Mouse (Mus musculus): Measurements from ENCODE around the gene Inafm1.
A peak's percentile ranks its signal among the peaks of the same experiment; 100 is the strongest.
"Not testable (repeated sequence)": the region's sequence is repeated elsewhere in the genome, so short reads cannot be mapped to it uniquely, and the experiment has no call there.

The Inafm1 gene

DNA sequence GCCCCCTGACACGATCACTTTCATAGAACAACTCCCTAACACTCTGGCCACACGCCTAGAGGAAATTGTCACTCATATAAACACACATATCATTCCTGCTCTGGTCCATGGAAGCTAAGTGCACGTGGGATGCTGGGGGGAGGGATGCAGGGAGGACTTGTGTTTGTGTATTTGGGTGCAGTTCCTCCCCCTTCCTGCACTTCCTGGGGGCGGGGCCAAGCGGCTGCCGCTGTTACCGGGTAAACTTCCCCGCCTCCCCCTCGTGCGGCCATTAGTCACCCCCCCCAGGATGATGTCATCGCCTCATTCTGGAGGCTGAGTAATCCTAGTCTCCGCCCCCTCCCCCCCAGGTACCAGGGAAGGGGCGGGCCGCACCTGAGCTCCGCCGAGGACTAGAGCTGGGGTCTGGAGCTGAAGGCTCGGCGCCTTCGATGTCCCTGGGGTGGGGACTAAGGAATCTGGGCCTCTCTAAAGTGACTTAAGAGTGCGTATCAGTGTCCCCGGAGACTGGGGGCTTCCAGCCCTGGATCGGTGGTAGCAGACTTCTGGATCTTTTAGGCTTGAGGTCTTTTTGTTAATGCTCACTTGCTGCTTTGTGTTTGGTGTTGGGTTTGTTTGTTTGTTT, 23.5 kb upstream of the Inafm1 start:
- peak; percentile 92 for DNase-seq

DNA sequence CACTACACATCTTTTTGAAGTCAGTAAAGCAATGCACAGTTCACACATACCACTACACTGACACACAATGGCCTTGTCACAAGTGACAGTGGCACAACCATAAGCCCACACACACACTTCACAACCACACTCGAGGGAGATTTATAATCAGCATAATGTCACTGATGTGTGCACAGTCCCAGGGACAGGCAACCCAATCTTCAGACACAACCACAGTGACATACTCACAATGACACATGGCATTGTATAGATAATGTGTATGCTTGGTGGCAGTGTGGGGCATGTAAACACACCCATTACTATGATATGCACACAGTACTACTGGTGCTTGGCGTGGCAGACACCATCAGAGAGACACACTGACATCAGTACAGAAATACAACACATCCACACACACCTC, 22.7 kb upstream of the Inafm1 start:
- no peak for DNase-seq

DNA sequence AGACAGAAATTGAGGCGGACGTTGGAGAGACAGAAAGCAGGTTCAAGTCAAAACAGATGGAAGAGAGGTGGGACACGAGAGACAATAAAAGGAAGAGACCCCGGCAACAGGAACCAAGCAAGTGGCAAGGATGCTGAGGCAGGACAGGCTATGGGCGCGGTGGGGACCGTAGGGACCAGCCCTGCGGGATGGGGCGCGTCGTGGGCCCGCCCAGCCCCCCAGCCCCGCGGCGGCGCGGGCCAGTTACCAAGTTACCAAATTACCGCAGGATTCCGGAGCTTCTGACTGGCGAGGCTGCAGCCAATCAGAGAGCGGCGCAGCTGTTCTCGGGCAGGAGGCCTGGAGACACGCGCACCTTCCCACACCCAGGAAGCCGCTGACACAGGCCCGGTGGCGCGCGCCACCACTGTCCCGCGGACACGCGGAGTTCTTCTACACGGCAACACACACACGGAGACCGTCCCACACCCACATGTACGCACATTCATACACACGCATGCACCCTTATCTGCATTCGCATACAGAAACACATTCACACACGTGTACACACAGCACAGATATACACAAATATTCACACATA, 22.0 kb upstream of the Inafm1 start:
- peak; percentile 88 for DNase-seq

DNA sequence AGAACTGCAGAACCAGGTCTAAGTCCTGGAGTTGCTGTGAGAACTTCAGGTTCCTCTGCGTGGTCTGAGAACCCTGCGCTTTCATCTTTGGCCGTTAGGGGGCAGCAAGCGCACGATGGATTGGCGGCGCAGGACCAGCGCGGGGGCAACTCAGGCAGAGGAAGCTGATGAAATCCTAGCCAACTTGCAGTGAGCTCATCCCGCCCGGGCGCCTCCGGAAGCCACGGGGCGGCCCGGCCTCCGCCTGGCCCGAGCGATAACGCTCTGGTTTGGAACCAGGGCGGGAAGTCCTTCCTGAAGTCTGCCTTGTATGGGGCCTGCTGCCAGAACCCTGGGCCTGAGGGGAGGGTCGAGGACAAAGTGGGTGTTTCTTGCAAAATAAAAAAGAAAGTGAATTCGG, 21.4 kb upstream of the Inafm1 start:
- peak; percentile 95 for DNase-seq

DNA sequence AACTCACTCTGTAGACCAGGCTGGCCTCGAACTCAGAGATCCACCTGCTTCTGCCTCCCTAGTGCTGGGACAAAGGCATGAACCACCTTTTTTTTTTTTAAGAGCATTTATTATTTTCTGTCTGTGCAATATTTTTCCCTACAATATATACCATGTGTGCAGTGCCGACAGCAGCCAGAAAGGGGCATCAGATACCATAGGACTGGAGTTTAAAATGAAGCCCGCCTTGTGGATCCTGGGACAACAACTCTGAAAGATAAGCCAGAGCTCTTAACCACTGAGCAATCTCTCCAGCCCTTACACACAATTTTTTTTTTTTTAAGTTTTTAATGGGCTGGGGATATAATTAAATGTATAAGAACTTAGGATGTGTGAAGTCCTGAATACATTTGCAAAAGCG, 20.9 kb upstream of the Inafm1 start:
- DNase-seq = peak; percentile 56

DNA sequence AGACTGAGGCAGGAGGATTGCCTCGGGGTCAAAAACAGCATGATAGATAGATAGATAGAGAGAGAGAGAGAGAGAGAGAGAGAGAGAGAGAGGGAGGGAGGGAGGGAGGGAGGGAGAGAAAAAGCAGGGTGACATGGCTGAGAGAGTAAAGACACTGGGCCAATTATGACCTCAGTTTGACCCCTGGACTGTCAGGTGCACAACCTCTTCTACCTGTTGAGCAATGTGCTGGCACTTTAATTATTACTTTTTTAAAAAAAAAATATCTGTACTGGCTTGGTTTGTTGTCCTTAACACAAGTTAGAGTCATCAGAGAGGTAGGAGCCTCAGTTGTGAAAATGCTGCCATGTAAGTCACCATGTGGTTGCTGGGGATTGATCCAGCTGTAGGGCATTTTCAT, 14.4 kb upstream of the Inafm1 start:
- DNase-seq = no peak

DNA sequence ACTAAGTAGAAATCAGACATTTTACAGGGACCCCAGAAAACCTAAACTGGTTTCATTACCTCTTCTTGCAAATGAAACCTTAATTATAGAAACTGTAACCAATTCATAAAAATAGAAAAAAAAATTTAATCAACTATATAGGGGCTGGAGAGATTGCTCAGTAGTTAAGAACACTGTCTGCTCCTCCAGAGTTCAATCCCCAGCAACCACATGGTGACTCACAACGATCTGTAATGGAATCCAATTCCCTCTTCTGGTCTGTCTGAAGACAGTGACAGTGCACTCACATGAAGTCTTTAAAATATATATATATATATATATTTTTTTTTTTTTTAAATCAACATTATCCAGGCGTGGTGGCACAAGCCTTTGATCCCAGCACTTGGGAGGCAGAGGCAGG, 13.6 kb upstream of the Inafm1 start:
- DNase-seq = no peak

DNA sequence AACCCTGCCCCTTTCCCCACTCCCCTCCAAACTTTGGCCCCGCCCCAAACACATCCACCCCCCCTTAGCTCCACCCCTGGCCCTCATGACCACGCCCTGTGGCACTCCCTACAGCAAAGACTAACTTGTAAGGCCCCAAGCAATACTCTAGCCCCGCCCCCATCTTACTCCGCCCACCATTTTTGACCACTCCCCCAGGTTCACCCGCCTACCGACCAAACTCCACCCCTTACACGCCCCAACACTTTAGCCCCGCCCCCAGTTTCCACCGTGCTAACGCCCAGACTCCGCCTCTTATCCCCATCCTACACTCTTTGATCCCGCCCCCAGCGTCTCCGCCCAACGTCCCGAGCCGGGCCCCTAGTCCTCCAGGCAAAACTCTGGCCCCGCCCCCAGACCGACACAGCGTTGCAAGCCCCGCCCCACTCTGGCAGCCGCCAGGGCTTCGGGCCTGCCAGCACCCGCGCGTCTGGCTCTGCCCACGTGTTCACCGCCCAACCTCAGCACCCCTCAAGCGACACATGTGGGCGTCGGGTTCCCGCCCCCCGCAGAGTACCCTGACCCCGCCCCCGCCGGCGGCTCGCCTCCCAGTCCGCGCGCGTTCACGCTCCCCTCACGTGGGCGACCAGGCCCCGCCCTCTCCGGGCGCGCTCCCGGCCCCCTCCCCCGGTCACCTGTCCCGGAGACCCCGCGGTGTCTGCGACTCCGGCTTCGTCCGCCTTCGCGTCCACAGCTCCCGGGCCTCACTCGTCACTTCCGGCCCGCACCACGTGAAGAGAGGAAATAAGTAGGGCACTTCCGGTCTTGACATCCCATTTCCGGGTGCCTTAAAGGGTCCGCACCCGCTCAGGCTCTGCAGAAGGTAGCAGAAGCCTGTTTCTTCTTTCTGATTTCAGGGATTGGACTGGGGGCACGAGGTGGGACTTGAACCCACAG, 12.9 kb upstream of the Inafm1 start, which contains the start of gene Ccdc9:
Gene Ccdc9 (minus strand): TSS at position 770 of the 936 bp plus-strand sequence.
- peak; percentile 100 for DNase-seq

DNA sequence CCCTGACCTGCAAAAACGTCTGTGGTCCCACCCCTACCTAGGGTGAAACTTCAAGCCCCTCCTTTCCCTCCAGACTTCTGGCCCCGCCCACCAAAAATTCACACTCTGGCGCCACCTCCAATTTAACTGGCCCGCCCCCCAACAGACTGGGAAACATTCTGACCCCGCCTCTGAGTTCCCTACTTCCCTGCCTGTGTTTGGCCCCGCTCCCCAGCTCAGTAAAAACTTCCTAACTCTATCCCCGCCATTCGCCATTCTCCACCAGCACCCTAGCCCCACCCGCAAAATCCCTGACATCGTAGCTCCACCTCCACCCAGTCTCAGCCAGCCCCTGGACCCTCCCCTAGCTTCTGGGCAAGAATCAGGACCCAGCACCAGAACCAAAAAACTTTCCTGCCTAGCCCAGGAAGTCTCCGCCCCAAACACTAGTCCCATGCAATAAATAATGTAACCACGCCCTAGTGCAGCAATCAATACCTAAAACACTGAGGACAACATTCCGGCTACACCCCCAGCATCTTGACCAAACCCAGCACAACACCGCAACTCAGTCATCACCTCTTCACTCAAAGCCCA, 12.1 kb upstream of the Inafm1 start:
- peak; percentile 88 for DNase-seq

DNA sequence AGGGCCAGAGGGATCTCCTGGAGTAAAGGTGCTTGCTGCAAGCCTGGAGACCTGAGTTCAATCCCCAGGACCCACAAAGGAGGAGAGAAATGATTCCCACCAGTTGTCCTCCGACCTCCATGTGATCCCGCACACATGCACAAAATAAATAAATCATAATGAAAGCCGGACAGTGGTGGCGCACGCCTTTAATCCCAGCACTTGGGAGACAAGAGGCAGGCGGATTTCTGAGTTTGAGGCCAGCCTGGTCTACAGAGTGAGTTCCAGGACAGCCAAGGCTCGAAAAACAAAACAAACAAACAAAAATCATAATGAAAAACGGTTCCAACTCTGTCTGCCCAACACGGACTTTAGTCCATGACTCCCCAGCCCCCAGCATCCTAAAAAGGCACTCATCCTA, 11.5 kb upstream of the Inafm1 start:
- no peak for DNase-seq

DNA sequence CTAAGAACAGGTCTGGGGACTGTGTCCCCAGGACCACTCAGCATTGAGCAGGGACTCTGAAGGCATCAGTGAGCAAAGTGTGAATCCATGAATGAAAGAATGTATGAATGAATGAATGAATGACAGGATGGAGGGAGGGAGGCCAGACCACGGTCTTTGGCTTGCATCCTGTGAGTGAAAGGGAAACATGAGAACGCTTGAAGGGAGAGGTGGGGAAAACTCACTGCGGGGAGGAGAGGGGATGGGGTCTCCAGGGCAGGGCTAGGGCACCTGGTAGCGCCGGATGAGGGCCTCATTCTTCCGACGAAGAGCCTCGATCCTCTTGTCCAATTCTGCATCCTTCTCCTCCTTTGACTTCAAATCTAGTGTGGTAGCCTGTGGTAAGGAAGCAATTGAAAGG, 10.6 kb upstream of the Inafm1 start:
- no peak for DNase-seq

DNA sequence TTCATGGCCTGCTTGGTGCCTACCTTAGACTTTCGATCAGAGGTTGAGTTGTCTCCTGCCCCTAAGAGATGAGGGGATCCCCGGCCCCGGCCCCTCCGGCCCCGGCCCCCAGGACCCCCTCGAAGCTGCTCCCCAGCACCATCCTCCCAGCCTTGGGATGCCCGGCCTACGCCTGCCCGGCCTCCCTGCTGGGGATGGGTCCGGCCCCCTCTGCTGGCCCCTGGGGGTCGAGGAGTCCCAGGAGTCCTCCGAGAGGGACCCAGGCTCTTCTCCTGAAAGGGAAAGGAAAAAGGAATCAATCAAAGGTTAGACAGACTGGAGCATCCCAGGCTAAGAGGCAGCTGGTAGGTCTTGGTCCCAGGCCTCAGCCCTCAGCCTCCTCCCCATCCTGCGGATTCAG, 8.9 kb upstream of the Inafm1 start:
- no peak for DNase-seq

DNA sequence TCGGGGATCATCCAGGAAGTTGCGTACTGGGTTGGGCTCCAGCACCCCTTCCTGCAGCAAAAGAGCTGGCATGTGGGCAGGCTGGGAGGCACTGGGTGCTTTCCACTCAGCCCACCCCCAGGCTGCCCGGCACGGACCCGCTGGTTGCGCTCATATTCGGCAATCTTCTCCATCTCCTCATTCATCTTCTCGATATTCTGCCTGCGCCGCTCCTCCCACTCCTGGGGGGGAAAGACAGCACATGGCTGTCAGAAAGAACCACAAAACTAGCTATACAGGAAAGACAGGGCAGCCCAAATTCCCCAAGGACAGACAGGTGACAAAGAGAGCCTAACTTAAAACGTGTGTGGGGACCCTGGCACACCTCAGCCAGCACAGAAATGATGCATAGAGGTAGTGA, 7.3 kb upstream of the Inafm1 start:
- no peak for DNase-seq

DNA sequence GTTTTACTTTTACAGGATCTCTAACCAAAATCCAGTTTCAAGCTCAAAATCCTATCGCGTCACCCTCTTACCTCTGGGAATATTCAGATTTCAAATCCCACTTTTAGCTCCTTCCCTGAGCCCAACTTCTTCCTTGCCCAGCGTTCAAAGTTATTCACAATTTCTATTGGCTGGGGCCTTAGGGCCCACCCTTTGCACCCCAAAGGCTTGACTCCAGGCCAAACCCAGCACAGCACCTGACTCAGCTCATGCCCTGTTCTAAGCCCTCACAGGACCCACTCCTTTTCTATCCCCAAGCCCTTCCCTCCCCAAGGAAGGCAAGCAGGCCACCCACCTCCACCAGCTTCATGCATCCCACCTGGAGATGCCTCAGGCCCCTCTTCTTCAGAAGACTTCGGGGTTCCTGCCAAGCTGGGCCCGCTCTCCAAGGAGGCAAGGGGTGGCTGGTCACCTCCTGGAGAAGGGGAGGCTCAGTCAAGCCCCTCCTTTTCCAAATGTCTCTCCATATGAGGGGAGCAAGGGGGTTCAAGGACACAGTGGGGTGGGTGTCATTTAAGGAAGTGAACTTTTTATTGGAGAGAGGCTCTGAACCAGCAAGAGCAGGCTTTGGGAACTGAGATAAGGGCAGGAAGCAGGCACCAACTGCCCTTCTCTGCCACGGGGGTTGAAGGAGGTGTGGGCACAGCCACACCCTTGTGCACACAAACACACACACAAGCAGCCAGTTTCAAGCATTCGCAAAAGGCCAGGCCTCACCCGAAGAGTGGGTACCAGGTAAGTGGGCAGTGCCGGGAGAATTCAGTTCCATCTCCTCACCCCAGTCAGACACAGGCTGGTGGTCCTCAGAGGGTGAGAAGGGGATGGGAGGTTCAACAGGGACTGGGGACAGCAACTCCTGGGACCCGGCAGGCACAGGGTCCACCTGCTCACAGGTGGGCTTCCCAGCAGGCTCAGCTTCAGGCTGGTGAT, 1.8 kb upstream of the Inafm1 start:
- no peak for DNase-seq

DNA sequence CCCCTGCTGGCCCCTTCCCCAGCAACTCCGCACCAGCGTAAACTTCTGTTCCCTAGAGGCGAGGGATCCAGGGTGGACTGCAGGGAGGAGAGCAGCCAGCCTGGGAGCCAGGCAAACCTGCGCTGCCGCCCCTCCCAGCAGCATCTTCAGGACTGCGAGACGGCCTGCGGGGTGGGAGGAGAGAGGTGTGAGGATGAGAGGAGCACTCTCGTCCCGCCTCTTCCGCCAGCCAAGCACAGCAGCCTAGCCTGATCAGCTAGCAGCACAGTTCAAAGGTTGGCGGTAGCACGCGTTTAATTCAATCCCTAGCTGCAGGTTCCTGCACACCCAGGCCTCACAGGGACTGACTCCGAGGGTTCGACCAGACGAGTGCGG, 336 bp upstream of the Inafm1 start:
- DNase-seq = peak; percentile 86

DNA sequence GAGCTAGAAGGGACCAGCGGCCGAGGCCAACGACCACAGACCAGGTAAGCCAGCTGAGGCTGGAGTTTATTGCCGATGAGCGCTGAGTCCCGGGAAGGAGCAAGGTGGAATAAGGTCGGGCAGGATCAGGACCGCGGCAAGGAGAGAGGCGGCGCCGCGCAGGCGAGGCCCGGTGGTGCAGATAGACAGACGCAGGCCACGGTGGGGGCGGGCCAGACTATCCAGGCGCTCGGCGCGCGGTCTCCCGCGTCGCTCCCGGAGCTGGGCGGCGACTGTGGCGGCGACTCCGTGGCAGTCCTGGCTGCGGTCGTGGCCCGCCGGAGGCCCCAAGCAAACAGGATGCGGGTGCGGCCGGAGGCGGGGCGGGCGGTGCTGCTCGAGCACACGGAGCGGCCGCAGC, 736 bp downstream of the Inafm1 start:
- DNase-seq = peak; percentile 83

DNA sequence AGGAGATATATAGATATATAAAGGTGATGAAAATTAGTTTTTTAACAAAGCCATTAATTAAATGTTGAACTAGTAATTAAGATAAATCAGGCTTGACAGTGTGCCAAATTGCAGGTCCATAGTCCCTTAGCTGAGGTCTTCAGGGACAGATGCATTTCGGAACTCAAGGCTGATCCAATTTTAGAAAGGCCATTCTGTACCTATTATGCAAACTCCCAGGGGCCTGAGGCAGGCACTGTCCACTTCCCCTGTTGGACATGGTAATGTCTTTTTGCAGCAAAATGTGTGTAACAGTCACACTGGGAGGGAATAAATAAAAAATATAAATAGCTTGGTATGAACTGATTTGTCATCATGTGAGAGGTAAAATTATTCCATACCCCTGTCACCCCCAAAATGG, 2.3 kb downstream of the Inafm1 start:
- no peak for DNase-seq

DNA sequence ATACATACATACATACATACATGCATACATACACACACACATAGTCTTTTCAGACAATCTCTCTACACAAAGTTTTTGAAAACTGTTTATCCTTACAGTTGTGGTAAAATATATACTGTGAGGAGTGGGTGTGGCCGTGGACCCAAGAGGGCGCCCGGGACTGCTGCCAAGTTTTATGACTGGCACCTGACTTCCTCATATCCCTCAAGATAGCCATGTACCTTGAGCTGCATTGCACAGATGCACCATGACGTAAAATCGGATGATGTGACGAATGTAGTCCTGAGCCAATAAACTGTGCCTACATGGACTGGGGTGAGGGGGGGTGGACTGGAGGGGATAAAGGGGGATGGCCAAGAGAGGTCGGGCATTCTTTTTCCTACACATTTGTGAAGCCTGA, 6.8 kb downstream of the Inafm1 start:
- DNase-seq = not testable (repeated sequence)

DNA sequence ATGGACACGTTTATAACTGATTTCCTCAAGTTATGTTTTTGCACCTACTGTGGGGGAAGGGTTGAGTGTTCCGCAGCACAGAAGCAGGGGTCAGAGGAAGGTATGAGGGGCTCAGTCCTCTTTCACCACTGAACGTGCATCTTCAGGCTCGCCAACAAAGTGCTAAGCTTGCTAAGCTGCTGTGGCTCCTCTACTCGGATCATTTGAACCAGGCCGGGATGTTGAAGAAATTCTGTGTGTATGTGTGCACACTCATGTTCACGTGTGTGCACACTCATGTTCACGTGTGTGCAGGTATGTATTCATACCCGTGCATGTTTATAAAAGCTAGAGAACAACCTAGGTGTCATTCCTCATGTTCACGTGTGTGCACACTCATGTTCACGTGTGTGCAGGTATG, 7.6 kb downstream of the Inafm1 start:
- no peak for DNase-seq

DNA sequence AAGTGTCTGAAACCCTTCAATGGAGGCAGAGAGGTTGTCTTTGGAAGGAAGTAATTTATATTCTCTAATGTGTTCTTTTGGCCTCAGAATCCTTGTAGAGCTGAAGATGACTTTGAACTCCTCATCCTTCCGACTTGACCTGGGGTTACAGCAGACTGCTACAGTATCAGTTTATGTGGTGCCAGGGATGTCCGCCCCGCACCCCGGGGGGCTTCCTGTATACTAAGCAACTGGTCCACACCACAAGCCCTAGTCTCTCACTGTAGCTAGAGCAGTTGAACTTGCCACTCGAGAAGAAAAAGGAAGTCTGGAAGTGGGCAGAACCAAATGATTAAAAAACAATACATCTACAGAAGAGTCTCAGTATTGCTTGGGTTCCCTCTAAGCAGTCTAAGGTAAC, 9.6 kb downstream of the Inafm1 start:
- no peak for DNase-seq

DNA sequence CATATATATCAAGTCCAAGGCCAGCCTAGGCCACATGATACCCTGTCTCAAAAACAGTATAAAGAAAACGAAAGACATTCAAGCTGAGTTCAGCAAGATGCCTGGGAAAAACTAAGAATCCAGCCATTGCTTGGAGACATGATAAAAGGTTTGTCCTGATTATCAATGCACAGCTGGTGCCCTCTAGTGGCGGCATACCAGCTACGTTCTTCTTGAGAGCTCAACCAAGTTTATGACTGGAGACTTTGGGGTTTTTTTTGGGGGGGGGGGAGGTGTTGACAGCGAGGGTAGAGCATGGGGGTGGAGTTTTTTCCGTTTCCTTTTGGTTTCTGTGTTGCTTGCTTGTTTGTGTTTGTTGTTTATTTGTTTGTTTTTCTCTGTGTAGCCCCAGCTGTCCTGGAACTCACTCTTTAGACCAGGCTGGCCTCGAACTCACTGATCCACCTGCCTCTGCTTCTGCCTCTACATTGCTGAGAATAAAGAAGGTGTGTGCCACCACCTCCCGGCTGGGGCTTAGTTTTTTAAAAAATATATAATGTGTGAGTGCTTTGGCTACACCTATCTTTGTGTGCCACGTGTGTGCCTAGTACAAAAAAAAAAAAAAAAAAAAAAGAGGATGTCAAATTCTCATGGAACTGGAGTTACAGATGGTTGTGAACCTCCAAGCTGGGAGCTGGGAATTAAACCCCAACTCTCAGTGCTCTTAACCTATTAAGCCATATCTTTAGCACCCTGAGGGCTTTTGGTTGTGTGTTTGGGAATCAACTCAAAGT, 10.2 kb downstream of the Inafm1 start:
- peak; percentile 86 for DNase-seq

DNA sequence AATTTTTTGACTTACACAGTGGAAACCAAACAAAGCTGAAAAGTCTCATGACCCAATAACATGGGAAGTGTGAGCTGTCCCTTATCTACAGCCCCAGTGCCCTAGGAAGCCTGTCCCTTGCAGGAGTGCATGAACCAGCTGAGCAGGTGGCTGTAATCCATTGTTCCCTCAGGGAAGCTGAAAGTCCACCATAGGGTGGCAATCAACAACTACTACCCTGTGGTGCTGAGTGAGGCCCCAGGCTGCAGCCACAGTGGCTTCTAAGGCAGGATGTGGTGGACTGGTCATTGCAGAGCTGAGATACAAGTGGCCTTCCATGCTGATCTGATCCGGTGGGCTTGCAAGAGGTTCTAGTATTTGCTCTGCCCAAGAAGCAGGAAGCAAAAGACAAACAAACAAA, 12.3 kb downstream of the Inafm1 start:
- DNase-seq = no peak

All from kidney, postnatal 14 days (tissue).